Mouse (Mus musculus) CH12.LX (cell line): Measurements from ENCODE around the gene Aspscr1. TPM values are rescaled to one million over a fixed set of nuclear protein-coding genes. Genes with fewer than 3 reads are reported as not detected.
A peak's percentile ranks its signal among the peaks of the same experiment; 100 is the strongest.

ENCODE experiments used
- DNase-seq: peaks from one replicate; pipeline ENCODE4 v3.0.0-alpha.2; 2013; ENCODE audit errors: extremely low read depth
- H3K27ac ChIP-seq: 2 replicates; pipeline ENCODE4 v1.5.1; 2012; ENCODE audit warnings: low read depth, mild to moderate bottlenecking, control low read depth, moderate library complexity; ENCODE audit not compliant: insufficient read depth
- H3K27me3 ChIP-seq: replicated peaks from 2 replicates; pipeline ENCODE3; 2012; ENCODE audit warnings: inconsistent platforms
- H3K36me3 ChIP-seq, 2 experiments: replicated peaks in 1 of 2; 2 replicates each; pipeline versions ENCODE3 to v1.6.1; 2012; ENCODE audit warnings: inconsistent platforms in 1 of 2, low read length in 1 of 2, mild to moderate bottlenecking in 1 of 2, mixed read lengths in 1 of 2, moderate library complexity in 1 of 2; ENCODE audit not compliant: control insufficient read depth in 1 of 2, insufficient read depth in 1 of 2
- H3K4me1 ChIP-seq, 2 experiments: 2 replicates each; pipeline ENCODE4 v1.6.1; 2012; ENCODE audit warnings: inconsistent platforms in 1 of 2, moderate library complexity in 1 of 2; ENCODE audit not compliant: insufficient read depth in 2 of 2, control insufficient read depth in 1 of 2
- H3K4me2 ChIP-seq: 2 replicates; pipeline ENCODE4 v1.6.1; 2012; ENCODE audit warnings: low read depth, mild to moderate bottlenecking, control low read depth; ENCODE audit not compliant: poor library complexity, insufficient read depth, severe bottlenecking
- H3K4me3 ChIP-seq, 3 experiments: fragments of 150-350 bp in 1 of 3; sonication (generic) in 1 of 3; replicated peaks in 1 of 3; 2 replicates each; pipeline versions ENCODE3 to v1.5.1; 2011 to 2012; ENCODE audit warnings: low read depth in 2 of 3, low read length in 2 of 3, mild to moderate bottlenecking in 2 of 3, moderate library complexity in 2 of 3, control low read depth in 1 of 3, improper control_type of control experiment in 1 of 3, inconsistent platforms in 1 of 3, mixed read lengths in 1 of 3; ENCODE audit not compliant: poor library complexity in 1 of 3
- H3K79me2 ChIP-seq: replicated peaks from 2 replicates; pipeline ENCODE4 v1.6.1; 2012; ENCODE audit warnings: mild to moderate bottlenecking, moderate library complexity; ENCODE audit not compliant: control insufficient read depth, poor library complexity, insufficient read depth, severe bottlenecking; ENCODE audit errors: extremely low read depth
- H3K9ac ChIP-seq: 2 replicates; pipeline ENCODE4 v1.6.1; 2012; ENCODE audit warnings: low read depth, mild to moderate bottlenecking, control low read depth, moderate library complexity; ENCODE audit not compliant: insufficient read depth
- H3K9me3 ChIP-seq: replicated peaks from 2 replicates; pipeline ENCODE3; 2012; ENCODE audit warnings: low read length, inconsistent platforms, mixed read lengths
- BHLHE40 ChIP-seq: IDR thresholded peaks from 2 replicates; pipeline ENCODE4 v1.6.1; 2011; ENCODE audit warnings: mild to moderate bottlenecking, low read depth, low read length, improper control_type of control experiment
- CHD1 ChIP-seq: IDR thresholded peaks from 2 replicates; pipeline ENCODE4 v1.6.1; 2012; ENCODE audit warnings: low read depth, low read length, improper control_type of control experiment, inconsistent platforms
- ELF1 ChIP-seq: IDR thresholded peaks from 2 replicates; pipeline ENCODE4 v1.6.1; 2014; ENCODE audit warnings: low read depth, mild to moderate bottlenecking, inconsistent platforms, low read length, improper control_type of control experiment
- EP300 ChIP-seq: IDR thresholded peaks from 2 replicates; pipeline ENCODE4 v1.6.1; 2011; ENCODE audit warnings: low read length, improper control_type of control experiment
- GABPA ChIP-seq: IDR thresholded peaks from 2 replicates; pipeline ENCODE4 v1.6.1; 2012; ENCODE audit warnings: low read depth, low read length, improper control_type of control experiment, inconsistent platforms; ENCODE audit not compliant: insufficient replicate concordance
- JUN ChIP-seq: IDR thresholded peaks from 2 replicates; pipeline ENCODE4 v1.6.1; 2011; ENCODE audit warnings: low read depth, mild to moderate bottlenecking, low read length, improper control_type of control experiment, moderate library complexity; ENCODE audit not compliant: insufficient read depth
- JUND ChIP-seq: conservative IDR thresholded peaks from 2 replicates; pipeline ENCODE4 v1.6.1; 2011; ENCODE audit warnings: low read depth, low read length, improper control_type of control experiment
- MAX ChIP-seq: IDR thresholded peaks from 2 replicates; pipeline ENCODE4 v1.6.1; 2011; ENCODE audit warnings: low read length, improper control_type of control experiment
- MEF2A ChIP-seq: IDR thresholded peaks from 2 replicates; pipeline ENCODE4 v1.6.1; 2014; ENCODE audit warnings: low read depth, mild to moderate bottlenecking, inconsistent platforms, low read length, improper control_type of control experiment, borderline replicate concordance
- POLR2AphosphoS2 ChIP-seq: IDR thresholded peaks from 2 replicates; pipeline ENCODE4 v1.6.1; 2011; ENCODE audit warnings: low read depth, low read length, improper control_type of control experiment
- RAD21 ChIP-seq: IDR thresholded peaks from 2 replicates; pipeline ENCODE4 v1.6.1; 2011; ENCODE audit warnings: low read depth, mild to moderate bottlenecking, low read length, improper control_type of control experiment, moderate library complexity
- RCOR1 ChIP-seq: conservative IDR thresholded peaks from 2 replicates; pipeline ENCODE4 v1.6.1; 2012; ENCODE audit warnings: low read depth, mild to moderate bottlenecking, inconsistent platforms, low read length, improper control_type of control experiment
- USF1 ChIP-seq: IDR thresholded peaks from 2 replicates; pipeline ENCODE4 v1.6.1; 2014; ENCODE audit warnings: low read depth, mild to moderate bottlenecking, inconsistent platforms, low read length, improper control_type of control experiment
- ZNF384 ChIP-seq: IDR thresholded peaks from 2 replicates; pipeline ENCODE4 v1.6.1; 2012; ENCODE audit warnings: low read depth, low read length, improper control_type of control experiment, inconsistent platforms
- dilution Hi-C: fragments of 300-500 bp; cut with MboI; formaldehyde crosslinking; loops from 2 replicates; pipeline ENCODE4 v1.14.3; 2020; ENCODE audit warnings: low sequenced_read_pairs; ENCODE audit not compliant: extremely low pct_unique_long_range_greater_than_20kb, extremely low pct_ligation_motif_present
- in situ Hi-C: fragments of 300-500 bp; cut with MboI; formaldehyde crosslinking; loops from 3 replicates; pipeline ENCODE4 v1.14.3; 2019; ENCODE audit warnings: low sequenced_read_pairs, low pct_ligation_motif_present, low pct_unique_long_range_greater_than_20kb, mixed read lengths
- polyA plus RNA-seq: library from polyadenylated mRNA; unstranded; fragments of >175 nt; gene quantifications from 2 replicates; pipeline ENCODE4 v1.2.1, GENCODE M21; 2012; ENCODE audit warnings: low read depth; ENCODE audit not compliant: insufficient read length
- total RNA-seq, 2 experiments: library from RNA; depleted of rRNA; stranded (reverse); fragments of 300-350 nt in 1 of 2; fragments of >200 nt in 1 of 2; gene quantifications; 2 replicates each; pipeline ENCODE4 v1.2.3; 2012 to 2014

Aspscr1 gene
- total and polyA plus RNA-seq, 3 experiments: 27.3 to 69.9 (median 34.1) TPM

- Histone ChIP-seq H3K4me2 (no peak overlapping the region), H3K4me3 (no peak overlapping the region), H3K4me1 (peaks cover 6 to 11% of the 10 kb centered on the region in 2 experiments; a peak in 2 of 4 replicates), H3K27ac (no peak overlapping the region), H3K9me3 (no peaks in the 10 kb centered on the region), H3K36me3 (no peaks in the 10 kb centered on the region), H3K79me2 (no peaks in the 10 kb centered on the region), H3K27me3 (peaks cover 63% of the 10 kb centered on the region)
- no peak for DNase-seq
- TF ChIP-seq RCOR1: no peak
- no peak for TF ChIP-seq MEF2A
- TF ChIP-seq RAD21: no peak
- no peak for TF ChIP-seq JUND
- no peak for TF ChIP-seq USF1
- no peak for TF ChIP-seq ZNF384
- no peak for TF ChIP-seq GABPA
- TF ChIP-seq, all 38 proteins: peak for 0
- dilution Hi-C loops: no loop called here
- H3K9ac ChIP-seq: no peak overlapping the region
- in situ Hi-C loops: no loop called here
Measured at GRCm38 (mm10) chr11:120740981-120741380, 68.2 kb downstream of the Aspscr1 start.

- no peaks in the 10 kb centered on the region for H3K9me3 ChIP-seq
- peaks cover 3 to 12% of the 10 kb centered on the region in 2 experiments; a peak in 2 of 4 replicates for H3K4me1 ChIP-seq
- H3K9ac ChIP-seq: no peak overlapping the region
- no peaks in the 10 kb centered on the region for H3K36me3 ChIP-seq
- peaks cover 51% of the 10 kb centered on the region for H3K27me3 ChIP-seq
- no peak overlapping the region for H3K4me3 ChIP-seq
- TF ChIP-seq CHD1 (no peak), JUN (no peak), MAX (no peak), POLR2AphosphoS2 (no peak), ELF1 (no peak), BHLHE40 (peak; percentile 63), USF1 (no peak), EP300 (no peak)
- TF ChIP-seq, all 38 proteins: peak for 1
- dilution Hi-C loops: no loop called here
- in situ Hi-C loops: no loop called here
- Histone ChIP-seq H3K27ac (no peak overlapping the region), H3K4me2 (no peak overlapping the region), H3K79me2 (no peaks in the 10 kb centered on the region)
- DNase-seq: no peak
Measured at GRCm38 (mm10) chr11:120744121-120744701, 71.4 kb downstream of the Aspscr1 start.
